Mouse (Mus musculus): ENCODE data around the gene Dok7. TPM values are rescaled to one million over a fixed set of nuclear protein-coding genes. Genes with fewer than 3 reads are reported as not detected.

Dok7 gene
- polyA plus RNA-seq, 1 experiment, result not detected

GRCm38 (mm10) chr5:35134286-35134685 lies 77.7 kb downstream of the Dok7 start:
- Histone ChIP-seq H3K4me1 (ENCODE audit: control insufficient read depth, insufficient read depth, low read length) (no peaks in the 10 kb centered on the region), H3K9ac (ENCODE audit: low read depth, poor library complexity, severe bottlenecking) (no peak overlapping the region), H3K4me3 (ENCODE audit: low read depth, low read length) (no peak overlapping the region), H3K27me3 (ENCODE audit: control insufficient read depth, insufficient read depth, low read length, poor library complexity, severe bottlenecking) (no peaks in the 10 kb centered on the region), H3K36me3 (ENCODE audit: control insufficient read depth, insufficient read depth, low read length, poor library complexity, severe bottlenecking) (no peaks in the 10 kb centered on the region), H3K9me3 (replicated peaks; ENCODE audit: control insufficient read depth, insufficient read depth, low read length, poor library complexity, severe bottlenecking) (no peaks in the 10 kb centered on the region), H3K27ac (ENCODE audit: insufficient read depth, low read length) (no peak overlapping the region)
- TF ChIP-seq POLR2A (IDR thresholded peaks at IDR 0.05; ENCODE audit: insufficient read depth, low read length), result no peak
- no peak for TF ChIP-seq CTCF (IDR thresholded peaks at IDR 0.05; ENCODE audit: low read depth, low read length)
- TF ChIP-seq EP300 (IDR thresholded peaks at IDR 0.05; ENCODE audit: insufficient read depth, low read depth, low read length), result no peak

- Histone ChIP-seq H3K27me3 (ENCODE audit: control insufficient read depth, insufficient read depth, low read length, poor library complexity, severe bottlenecking) (no peaks in the 10 kb centered on the region), H3K36me3 (ENCODE audit: control insufficient read depth, insufficient read depth, low read length, poor library complexity, severe bottlenecking) (no peaks in the 10 kb centered on the region), H3K9me3 (replicated peaks; ENCODE audit: control insufficient read depth, insufficient read depth, low read length, poor library complexity, severe bottlenecking) (no peaks in the 10 kb centered on the region), H3K27ac (ENCODE audit: insufficient read depth, low read length) (no peak overlapping the region), H3K4me3 (ENCODE audit: low read depth, low read length) (no peak overlapping the region), H3K9ac (ENCODE audit: low read depth, poor library complexity, severe bottlenecking) (no peak overlapping the region), H3K4me1 (ENCODE audit: control insufficient read depth, insufficient read depth, low read length) (no peaks in the 10 kb centered on the region)
- TF ChIP-seq EP300 (IDR thresholded peaks at IDR 0.05; ENCODE audit: insufficient read depth, low read depth, low read length) (no peak), POLR2A (IDR thresholded peaks at IDR 0.05; ENCODE audit: insufficient read depth, low read length) (no peak), CTCF (IDR thresholded peaks at IDR 0.05; ENCODE audit: low read depth, low read length) (no peak)
These were observed 79.3 kb downstream of the Dok7 start for GRCm38 (mm10) chr5:35135903-35136302.

Other genes with a start within 250 kb of the Dok7 start
- gene Msantd1, start 148.8 kb upstream of the Dok7 start, polyA plus RNA-seq (2011; ENCODE audit: insufficient read depth, insufficient read length, low read depth, missing spikeins), result 1.4 TPM in 1 of 2 replicates, not detected in the other
- gene Rgs12, start 107.3 kb upstream of the Dok7 start, polyA plus RNA-seq (2011; ENCODE audit: insufficient read depth, insufficient read length, low read depth, missing spikeins), result 23.4 and 27.0 TPM in 2 replicates
- 1.1 TPM in 1 of 2 replicates, not detected in the other for gene Hgfac, start 15.3 kb upstream of the Dok7 start, polyA plus RNA-seq (2011; ENCODE audit: insufficient read depth, insufficient read length, low read depth, missing spikeins)
- gene Lrpap1, start 49.0 kb downstream of the Dok7 start, polyA plus RNA-seq (2011; ENCODE audit: insufficient read depth, insufficient read length, low read depth, missing spikeins), result 115 and 127 TPM in 2 replicates
- not detected in 2 replicates for gene Adra2c, start 221.6 kb downstream of the Dok7 start, polyA plus RNA-seq (2011; ENCODE audit: insufficient read depth, insufficient read length, low read depth, missing spikeins)

Data from ES-Bruce4 (cell line).